Mouse (Mus musculus) layer of hippocampus, postnatal 10 days (tissue): ENCODE data around the gene Map2k7. TPM values are rescaled to one million over a fixed set of nuclear protein-coding genes. Genes with fewer than 3 reads are reported as not detected.
A peak's percentile ranks its signal among the peaks of the same experiment; 100 is the strongest.

Experiments
- DNase-seq, 2 experiments: peaks; one replicate each; pipeline ENCODE4 v3.0.0; 2021; ENCODE audit warnings: low spot score in 2 of 2
- total RNA-seq, 2 experiments: library from RNA; stranded (reverse); gene quantifications; 2 replicates each; pipeline ENCODE4 v1.2.3; 2021

Map2k7 gene
- total RNA-seq, 2 experiments from 2014 or later = 66.4 to 69.8 TPM

GRCm38 (mm10) chr8:4226323-4226722 is 12.2 kb upstream of the Map2k7 start:
- DNase-seq = no peak

- no peak for DNase-seq
These were observed 11.7 kb upstream of the Map2k7 start, which contains the start of gene Lrrc8e for GRCm38 (mm10) chr8:4226739-4227347. Gene Lrrc8e (plus strand): TSS chr8:4226827.

GRCm38 (mm10) chr8:4227919-4228318 is 10.6 kb upstream of the Map2k7 start:
- no peak for DNase-seq

GRCm38 (mm10) chr8:4229784-4230183 is 8.8 kb upstream of the Map2k7 start:
- no peak for DNase-seq

GRCm38 (mm10) chr8:4230612-4231351 is 7.8 kb upstream of the Map2k7 start:
- DNase-seq = no peak

GRCm38 (mm10) chr8:4237814-4238433 is 616 bp upstream of the Map2k7 start:
- DNase-seq = no peak

- DNase-seq = peak in 1 of 2 experiments; percentile 62
These were observed 802 bp downstream of the Map2k7 start for GRCm38 (mm10) chr8:4239193-4239890.

GRCm38 (mm10) chr8:4245061-4245460 is 6.5 kb downstream of the Map2k7 start:
- no peak for DNase-seq

- DNase-seq = peak in 1 of 2 experiments; percentile 16
These were observed 7.2 kb downstream of the Map2k7 start for GRCm38 (mm10) chr8:4245737-4246136.

- no peak for DNase-seq
These were observed 8.7 kb downstream of the Map2k7 start for GRCm38 (mm10) chr8:4247241-4247640.

GRCm38 (mm10) chr8:4247951-4248540 is 9.5 kb downstream of the Map2k7 start, which contains the start of gene Tgfbr3l:
Gene Tgfbr3l (plus strand): TSS chr8:4248214.
- DNase-seq = peak in 1 of 2 experiments; percentile 16

GRCm38 (mm10) chr8:4249213-4249612 is 10.7 kb downstream of the Map2k7 start:
- peak in 1 of 2 experiments; percentile 25 for DNase-seq

GRCm38 (mm10) chr8:4250306-4250970 is 11.9 kb downstream of the Map2k7 start:
- DNase-seq = peak; percentile 85 to 93

- no peak for DNase-seq
These were observed 13.7 kb downstream of the Map2k7 start for GRCm38 (mm10) chr8:4252116-4252760.

- peak; percentile 93 to 95 for DNase-seq
These were observed 14.6 kb downstream of the Map2k7 start, which contains the start of gene Snapc2 for GRCm38 (mm10) chr8:4252934-4253841. Gene Snapc2 (plus strand): TSS chr8:4253080.

- DNase-seq = peak; percentile 74 to 81
These were observed 15.5 kb downstream of the Map2k7 start for GRCm38 (mm10) chr8:4254001-4254400.

GRCm38 (mm10) chr8:4255471-4255870 is 16.9 kb downstream of the Map2k7 start:
- peak in 1 of 2 experiments; percentile 22 for DNase-seq

GRCm38 (mm10) chr8:4256911-4257310 is 18.4 kb downstream of the Map2k7 start:
- DNase-seq = peak; percentile 77 to 78

GRCm38 (mm10) chr8:4257350-4257749 is 18.8 kb downstream of the Map2k7 start:
- DNase-seq = no peak
